Mouse (Mus musculus) gastrocnemius, adult 18-20 months (tissue): Measurements from ENCODE around the gene Olfr1176. TPM values are rescaled to one million over a fixed set of nuclear protein-coding genes. Genes with fewer than 3 reads are reported as not detected.

ENCODE experiments used
- DNase-seq: peaks from one replicate; pipeline ENCODE4 v3.0.0; 2021; ENCODE audit warnings: low spot score
- long read RNA-seq, 2 experiments: library from polyadenylated mRNA; stranded (forward); transcript quantifications; one replicate each; pipeline ENCODE4 v2.0.0; 2021
- total RNA-seq, 2 experiments: library from RNA; stranded (reverse); gene quantifications; 2 replicates each; pipeline ENCODE4 v1.2.3; 2021

Gene Olfr1176
- not detected for total RNA-seq
- long read RNA-seq, experiment 1, result 0 reads
- long read RNA-seq, experiment 2, result 0 reads

DNA sequence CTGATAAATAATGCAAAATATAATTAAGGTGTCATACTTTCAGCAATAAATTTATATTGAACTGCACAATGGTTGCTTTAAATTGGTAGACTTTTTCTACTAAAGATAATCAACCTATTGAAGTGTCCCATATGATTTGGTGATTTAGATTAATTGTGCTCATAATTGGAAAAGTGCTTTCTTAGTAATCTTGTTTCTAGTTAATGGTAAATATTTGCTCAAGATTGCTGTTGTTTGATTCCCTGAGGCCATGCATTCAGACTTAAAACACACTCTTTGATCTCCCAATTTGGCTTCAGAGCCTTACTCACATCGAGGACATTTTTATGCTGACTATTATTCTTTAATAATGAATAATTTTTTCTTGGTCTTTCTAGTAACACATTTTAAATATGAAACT, at the start of gene Olfr1176:
Gene Olfr1176 (plus strand): TSS at position 301 of the 400 bp plus-strand sequence.
- no peak for DNase-seq

- no peak for DNase-seq
Measured at GRCm38 (mm10) chr2:88315035-88315434, 21.5 kb upstream of the Olfr1176 start, which contains the start of gene Olfr1174-ps. Gene Olfr1174-ps, minus strand, starts transcription at chr2:88315135.

GRCm38 (mm10) chr2:88327115-88327514, 9.4 kb upstream of the Olfr1176 start, which contains the start of gene Olfr1175-ps:
Gene Olfr1175-ps, minus strand, starts transcription at chr2:88327215.
- no peak for DNase-seq

DNA sequence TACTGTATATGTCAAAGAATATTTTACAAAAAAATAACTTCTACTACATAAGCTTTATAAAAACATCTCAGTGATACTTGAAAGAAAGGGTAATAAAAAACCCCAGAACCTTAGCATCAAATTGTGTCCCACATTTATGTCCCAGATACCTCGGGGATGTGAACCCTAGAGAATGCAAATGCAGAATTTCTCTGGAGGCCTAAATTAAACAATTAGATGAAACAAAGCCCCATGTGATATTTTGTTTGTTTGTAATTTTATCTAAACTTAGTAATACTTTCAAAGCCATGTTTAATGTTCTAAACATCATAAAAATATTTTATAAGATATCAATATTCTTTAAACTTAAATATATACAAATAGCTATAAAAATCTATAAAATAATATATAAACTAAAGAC, 9.9 kb downstream of the Olfr1176 start, which contains the start of gene Olfr1177-ps:
Gene Olfr1177-ps (minus strand): TSS at position 101 of the 400 bp plus-strand sequence.
- DNase-seq, result no peak

- DNase-seq, result no peak
Measured at GRCm38 (mm10) chr2:88356304-88356703, 19.8 kb downstream of the Olfr1176 start.

DNA sequence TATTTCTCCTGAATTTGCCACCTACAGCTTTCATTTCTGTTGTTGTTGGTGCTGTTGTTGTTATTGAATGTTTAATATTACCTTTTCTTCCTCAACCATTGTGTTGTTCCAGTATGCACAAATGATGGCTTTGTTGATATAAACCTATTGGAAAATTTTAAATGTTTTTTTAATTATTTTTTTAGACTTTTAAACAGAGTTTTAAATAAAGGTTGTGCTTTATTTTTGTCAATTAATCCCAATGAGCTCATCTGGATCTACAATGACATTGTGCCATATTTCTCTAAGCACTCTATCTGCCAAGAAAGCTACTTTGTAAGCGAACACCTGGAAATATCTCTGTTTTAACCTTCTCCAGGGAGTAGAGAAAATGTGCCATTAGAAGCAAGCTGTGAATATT, 50.2 kb downstream of the Olfr1176 start, which contains the start of gene Olfr1178:
Gene Olfr1178 (plus strand): TSS at position 301 of the 400 bp plus-strand sequence.
- no peak for DNase-seq

Other genes starting within 250 kb of the Olfr1176 start
- not detected for gene Olfr1164, start 242.8 kb upstream of the Olfr1176 start, total RNA-seq
- gene Olfr1166, start 208.4 kb upstream of the Olfr1176 start, total RNA-seq, result not detected
- gene Olfr1167, start 181.5 kb upstream of the Olfr1176 start, total RNA-seq, result not detected
- not detected for gene Olfr1168, start 154.8 kb upstream of the Olfr1176 start, total RNA-seq
- not detected for gene Olfr1170, start 108.4 kb upstream of the Olfr1176 start, total RNA-seq
- gene Olfr1173, start 56.8 kb upstream of the Olfr1176 start, total RNA-seq, result not detected
- not detected for gene Olfr1174-ps, start 21.6 kb upstream of the Olfr1176 start, total RNA-seq
- not detected for gene Olfr1175-ps, start 9.5 kb upstream of the Olfr1176 start, total RNA-seq
- not detected for gene Olfr1177-ps, start 9.8 kb downstream of the Olfr1176 start, total RNA-seq
- gene Olfr1178, start 50.3 kb downstream of the Olfr1176 start, total RNA-seq, result not detected
- not detected for gene Olfr1179, start 69.7 kb downstream of the Olfr1176 start, total RNA-seq
- gene Olfr1180, start 82.4 kb downstream of the Olfr1176 start, total RNA-seq, result not detected
- not detected for gene Olfr1181, start 89.5 kb downstream of the Olfr1176 start, total RNA-seq
- not detected for gene Gm13757, start 112.4 kb downstream of the Olfr1176 start, total RNA-seq
- not detected for gene Olfr1183, start 118.1 kb downstream of the Olfr1176 start, total RNA-seq
- gene Olfr1184, start 146.9 kb downstream of the Olfr1176 start, total RNA-seq, result not detected
- not detected for gene Olfr1185-ps1, start 156.6 kb downstream of the Olfr1176 start, total RNA-seq
- not detected for gene Olfr1186, start 181.8 kb downstream of the Olfr1176 start, total RNA-seq
- not detected for gene Olfr1188, start 220.2 kb downstream of the Olfr1176 start, total RNA-seq
- gene Olfr1189, start 249.7 kb downstream of the Olfr1176 start, total RNA-seq, result not detected